Mouse (Mus musculus) intestine, embryonic 15.5 days (tissue): ENCODE measurements around the gene Asap3. TPM values are rescaled to one million over a fixed set of nuclear protein-coding genes. Genes with fewer than 3 reads are reported as not detected.

Experiments used
- ATAC-seq: fragments of 200-750 bp; cut with Nextera tagmentation; 2 replicates; pipeline ENCODE4 v1.8.0; 2017; ENCODE audit warnings: moderate TSS enrichment, moderate library complexity
- H3K27ac ChIP-seq: fragments of 300-500 bp; sonication (generic); 2 replicates; pipeline ENCODE4 v1.5.1; 2015; ENCODE audit warnings: mild to moderate bottlenecking, inconsistent platforms
- H3K27me3 ChIP-seq: fragments of 300-500 bp; sonication (generic); replicated peaks from 2 replicates; pipeline ENCODE4 v1.6.1; 2015; ENCODE audit warnings: inconsistent platforms
- H3K36me3 ChIP-seq: fragments of 300-500 bp; sonication (generic); 2 replicates; pipeline ENCODE4 v1.6.1; 2015; ENCODE audit warnings: inconsistent platforms
- H3K4me1 ChIP-seq: fragments of 300-500 bp; sonication (generic); replicated peaks from 2 replicates; pipeline ENCODE4 v1.6.1; 2015; ENCODE audit warnings: inconsistent platforms
- H3K4me2 ChIP-seq: fragments of 300-500 bp; sonication (generic); replicated peaks from 2 replicates; pipeline ENCODE4 v1.6.1; 2015; ENCODE audit warnings: mild to moderate bottlenecking, inconsistent platforms
- H3K4me3 ChIP-seq: fragments of 300-500 bp; sonication (generic); replicated peaks from 2 replicates; pipeline ENCODE4 v1.5.1; 2015; ENCODE audit warnings: inconsistent platforms
- H3K9ac ChIP-seq: fragments of 300-500 bp; sonication (generic); 2 replicates; pipeline ENCODE4 v1.6.1; 2015; ENCODE audit warnings: inconsistent platforms
- H3K9me3 ChIP-seq: fragments of 300-500 bp; sonication (generic); 2 replicates; pipeline ENCODE4 v1.6.1; 2016; ENCODE audit warnings: inconsistent platforms
- WGBS: fragments of 180-500 bp; shearing (Covaris S2); methylation state at CpG from one replicate; pipeline ENCODE4 v1.1.7; 2015; 5-methylcytosine and 5-hydroxymethylcytosine counted together
- polyA plus RNA-seq: library from polyadenylated mRNA; unstranded; fragments of >200 nt; fragmentation: Nextera tagmentation; extraction: Ambion mirVana; gene quantifications from 2 replicates; pipeline ENCODE4 v1.2.1, GENCODE M21; 2015

The Asap3 gene
- 4.6 and 5.4 TPM in 2 replicates for polyA plus RNA-seq

DNA sequence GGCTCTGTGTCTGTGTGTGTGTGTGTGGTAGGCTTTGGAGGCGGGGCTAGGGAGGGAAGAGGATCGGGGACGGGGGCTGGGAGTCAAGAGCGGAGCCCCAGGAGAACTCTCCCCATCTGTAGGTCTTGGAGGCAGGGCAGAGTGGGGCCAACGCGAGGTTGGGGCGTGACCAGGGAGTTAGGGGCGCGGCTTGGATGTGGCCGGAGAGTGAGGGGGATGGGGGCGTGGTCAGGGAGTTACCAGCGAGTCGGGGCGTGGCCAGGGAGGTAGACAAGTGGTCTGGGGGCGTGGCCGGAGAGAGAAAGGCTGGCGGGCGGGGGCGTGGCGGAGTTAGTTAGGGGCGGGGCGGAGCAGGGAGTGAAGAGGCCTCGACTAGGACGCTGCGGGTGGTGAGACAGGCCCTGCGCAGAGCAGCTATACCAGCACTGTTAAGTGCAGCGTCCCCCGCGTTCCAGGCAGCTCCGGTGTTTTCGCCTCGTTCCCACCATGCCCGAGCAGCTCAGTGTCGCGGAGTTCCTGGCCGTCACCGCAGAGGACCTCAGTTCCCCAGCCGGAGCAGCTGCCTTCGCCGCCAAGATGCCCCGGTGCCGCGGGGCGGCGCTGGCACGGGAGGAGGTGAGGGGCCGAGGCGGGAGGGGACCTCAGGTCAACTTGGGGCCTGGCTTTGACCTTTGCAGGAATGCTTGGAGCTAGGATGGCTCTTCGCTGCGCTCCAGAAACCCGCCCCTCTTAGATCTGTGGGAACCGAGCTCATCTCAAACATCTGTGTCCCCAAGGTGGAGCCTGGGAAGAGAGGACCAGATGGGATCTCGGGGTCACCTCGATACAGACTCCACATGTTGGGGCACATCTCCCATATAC, at the start of gene Asap3:
Gene Asap3 (plus strand): TSS at position 333 of the 861 bp plus-strand sequence.
- Histone ChIP-seq H3K9me3 (no peaks in the 10 kb centered on the region), H3K36me3 (no peaks in the 10 kb centered on the region), H3K4me2 (peak within 1 kb of the TSS; percentile 99), H3K4me1 (peaks cover 17% of the 10 kb centered on the region), H3K27me3 (no peaks in the 10 kb centered on the region), H3K9ac (peak within 1 kb of the TSS; percentile 66), H3K27ac (peak within 1 kb of the TSS; percentile 79), H3K4me3 (peak within 1 kb of the TSS; percentile 63)
- under 1% methylated on average over 54 of the region's 54 CpGs for whole genome bisulfite sequencing
- peak; percentile 95 for ATAC-seq

- Histone ChIP-seq H3K4me1 (peaks cover 7% of the 10 kb centered on the region; the same call in 1 of the 2 replicates), H3K4me2 (no peak overlapping the region), H3K27me3 (no peaks in the 10 kb centered on the region), H3K9ac (no peak overlapping the region), H3K27ac (no peak overlapping the region), H3K4me3 (no peak overlapping the region), H3K36me3 (no peaks in the 10 kb centered on the region), H3K9me3 (no peaks in the 10 kb centered on the region)
- no peak for ATAC-seq
- 74% methylated on average over 6 of the region's 6 CpGs for WGBS
These were observed 47.7 kb upstream of the Asap3 start for GRCm38 (mm10) chr4:136158498-136158897.

GRCm38 (mm10) chr4:136159802-136160397, 46.3 kb upstream of the Asap3 start:
- Histone ChIP-seq H3K9me3 (no peaks in the 10 kb centered on the region), H3K4me3 (no peak overlapping the region), H3K4me2 (no peak overlapping the region), H3K27me3 (no peaks in the 10 kb centered on the region), H3K9ac (no peak overlapping the region), H3K4me1 (peaks cover 7% of the 10 kb centered on the region; the same call in 1 of the 2 replicates), H3K36me3 (no peaks in the 10 kb centered on the region), H3K27ac (no peak overlapping the region)
- ATAC-seq, result peak; percentile 48
- WGBS, result 11% methylated on average over 5 of the region's 5 CpGs

- Histone ChIP-seq H3K27me3 (no peaks in the 10 kb centered on the region), H3K4me3 (no peak overlapping the region), H3K9me3 (no peaks in the 10 kb centered on the region), H3K36me3 (no peaks in the 10 kb centered on the region), H3K9ac (no peak overlapping the region), H3K27ac (no peak overlapping the region), H3K4me1 (peaks cover 7% of the 10 kb centered on the region; the same call in 1 of the 2 replicates), H3K4me2 (0 out of 2 replicates have a peak overlapping the region, but pooled peaks have one; percentile 2)
- under 1% methylated on average over 11 of the region's 11 CpGs for WGBS
- peak; percentile 86 for ATAC-seq
These were observed 42.7 kb upstream of the Asap3 start for GRCm38 (mm10) chr4:136163448-136163847.

DNA sequence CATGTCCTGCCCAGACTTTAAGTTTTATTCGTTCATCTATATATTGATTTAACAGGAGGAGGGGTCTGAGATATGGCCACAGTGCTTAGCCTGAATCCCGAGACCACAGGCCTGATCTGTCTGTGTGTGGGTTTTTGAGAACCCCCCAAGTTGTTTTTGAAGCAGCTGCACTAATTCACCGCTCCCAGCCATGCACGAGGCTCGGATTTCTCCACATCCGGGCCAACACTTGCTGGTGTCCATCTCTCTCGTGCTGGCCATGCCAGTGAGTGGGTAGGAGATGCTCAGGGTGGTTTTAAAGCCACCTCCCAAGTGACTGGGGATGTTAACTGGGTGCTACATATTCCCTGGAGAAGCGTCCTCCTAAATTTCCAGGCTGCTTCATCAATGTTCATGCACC, 41.2 kb upstream of the Asap3 start:
- Histone ChIP-seq H3K9ac (no peak overlapping the region), H3K4me3 (no peak overlapping the region), H3K36me3 (no peaks in the 10 kb centered on the region), H3K27ac (no peak overlapping the region), H3K4me2 (no peak overlapping the region), H3K9me3 (no peaks in the 10 kb centered on the region), H3K4me1 (peaks cover 3% of the 10 kb centered on the region; the same call in 1 of the 2 replicates), H3K27me3 (no peaks in the 10 kb centered on the region)
- no peak for ATAC-seq
- 80% methylated on average over 8 of the region's 8 CpGs for WGBS

DNA sequence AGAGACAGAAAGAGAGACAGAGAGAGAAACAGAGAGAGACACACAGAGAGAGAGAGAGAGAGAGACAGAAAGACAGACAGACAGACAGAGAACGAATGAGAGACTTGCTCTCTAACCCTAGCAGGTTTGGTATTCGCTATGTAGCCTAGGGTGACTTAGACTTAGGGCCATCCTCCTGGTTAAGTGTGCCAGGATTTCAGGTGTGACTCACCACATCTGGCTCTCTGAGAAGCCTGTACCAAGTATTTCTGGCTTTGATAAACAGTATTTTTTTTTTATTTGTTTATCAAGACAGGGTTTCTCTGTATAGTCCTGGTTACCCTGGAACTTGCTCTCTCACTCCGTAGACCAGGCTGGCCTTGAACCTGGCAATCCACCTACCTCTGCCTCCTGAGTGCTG, 38.5 kb upstream of the Asap3 start:
- H3K36me3 ChIP-seq, result no peaks in the 10 kb centered on the region
- no peak overlapping the region for H3K4me2 ChIP-seq
- no peaks in the 10 kb centered on the region for H3K9me3 ChIP-seq
- H3K27ac ChIP-seq, result no peak overlapping the region
- no peak overlapping the region for H3K9ac ChIP-seq
- 0 out of 2 replicates have a peak, but pooled peaks cover 6% of the 10 kb centered on the region for H3K4me1 ChIP-seq
- no peak overlapping the region for H3K4me3 ChIP-seq
- no peaks in the 10 kb centered on the region for H3K27me3 ChIP-seq
- 82% methylated on average over 3 of the region's 3 CpGs for WGBS
- no peak for ATAC-seq

DNA sequence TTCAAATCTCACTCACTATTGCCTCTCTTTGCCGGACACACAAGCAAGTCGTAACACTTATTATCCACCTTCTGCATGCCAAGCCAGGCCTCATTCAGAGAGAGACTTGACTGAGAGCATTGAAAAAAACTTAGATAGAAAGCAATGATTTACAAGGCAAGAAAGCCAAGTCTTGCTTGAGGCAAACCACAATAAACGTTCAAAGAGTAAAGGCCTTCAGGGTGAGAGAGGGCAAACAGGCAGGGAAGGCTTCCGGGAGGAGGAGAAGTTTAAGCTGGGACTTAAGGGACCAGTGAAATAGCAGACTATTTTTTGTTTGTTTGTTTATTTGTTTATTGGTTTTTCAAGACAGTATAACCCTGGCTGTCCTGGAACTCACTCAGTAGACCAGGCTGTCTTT, 35.8 kb upstream of the Asap3 start:
- Histone ChIP-seq H3K4me2 (no peak overlapping the region), H3K27ac (no peak overlapping the region), H3K4me1 (peaks cover 24% of the 10 kb centered on the region), H3K36me3 (no peaks in the 10 kb centered on the region), H3K27me3 (no peaks in the 10 kb centered on the region), H3K9ac (no peak overlapping the region), H3K9me3 (no peaks in the 10 kb centered on the region), H3K4me3 (no peak overlapping the region)
- no peak for ATAC-seq
- WGBS, result 74% methylated on average over 4 of the region's 4 CpGs

DNA sequence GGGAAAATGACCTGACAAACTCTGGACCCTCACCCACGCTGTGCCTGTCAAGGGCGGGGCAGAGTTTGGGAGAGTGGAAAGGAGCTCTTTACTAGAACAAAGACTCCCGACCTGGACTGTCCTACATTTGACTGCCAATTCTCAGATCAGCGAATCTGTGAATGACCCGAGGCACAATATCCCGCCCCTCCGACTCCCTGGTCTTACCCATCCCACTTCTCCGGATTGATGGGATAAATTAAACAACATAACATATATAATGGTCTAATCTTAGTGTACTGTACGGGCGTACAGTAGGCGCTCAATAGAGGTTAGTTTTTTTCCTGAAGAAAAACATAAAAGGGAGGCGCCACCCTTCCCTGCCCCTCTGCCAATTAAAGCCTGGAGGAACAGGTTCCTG, 34.7 kb upstream of the Asap3 start:
- H3K4me3 ChIP-seq, result peak overlapping the region; percentile 75

DNA sequence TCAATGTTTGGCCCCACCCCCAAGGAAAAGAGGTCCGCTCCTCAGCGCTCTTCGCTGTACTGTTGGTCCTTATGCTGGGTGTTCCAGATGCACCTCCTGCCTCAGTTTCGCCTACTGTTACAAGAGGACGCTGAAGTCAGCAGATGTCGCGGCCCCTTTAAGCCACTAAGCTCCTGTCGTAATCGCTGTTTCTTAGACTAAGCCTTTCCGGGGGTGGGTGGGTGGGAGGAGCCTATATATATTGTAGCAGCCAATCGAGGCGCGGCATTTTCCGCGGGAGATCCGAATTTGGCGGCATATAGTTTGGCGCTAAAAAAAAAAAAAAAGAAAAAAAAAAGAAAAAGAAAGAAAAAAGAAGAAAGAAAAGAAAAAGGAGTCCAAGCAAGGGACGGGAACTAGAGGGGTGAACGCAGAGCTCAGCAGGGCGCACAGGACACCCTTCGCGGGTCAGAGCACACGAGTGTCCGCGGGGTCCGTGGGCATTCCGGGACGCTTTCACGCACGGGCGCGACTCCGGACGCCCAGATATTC, 34.1 kb upstream of the Asap3 start, which contains the start of gene E2f2:
Gene E2f2 (plus strand): TSS at position 384 of the 531 bp plus-strand sequence.
- ATAC-seq, result peak; percentile 63
- H3K4me2 ChIP-seq, result peak within 1 kb of the TSS; percentile 97
- H3K9ac ChIP-seq, result peak within 1 kb of the TSS; percentile 65
- H3K27me3 ChIP-seq, result no peaks in the 10 kb centered on the region
- under 1% methylated on average over 35 of the region's 35 CpGs for WGBS
- peak within 1 kb of the TSS; percentile 75 for H3K4me3 ChIP-seq
- peak within 1 kb of the TSS; percentile 72 for H3K27ac ChIP-seq
- H3K9me3 ChIP-seq, result no peaks in the 10 kb centered on the region
- peaks cover 40% of the 10 kb centered on the region for H3K4me1 ChIP-seq
- H3K36me3 ChIP-seq, result no peaks in the 10 kb centered on the region

More for the DNA sequence above, 34.7 kb upstream of the Asap3 start:
- Histone ChIP-seq H3K9me3 (no peaks in the 10 kb centered on the region), H3K4me1 (peaks cover 34% of the 10 kb centered on the region), H3K4me2 (peak overlapping the region; percentile 97), H3K36me3 (no peaks in the 10 kb centered on the region), H3K9ac (peak overlapping the region; percentile 60; the same call in 1 of the 2 replicates), H3K27me3 (no peaks in the 10 kb centered on the region), H3K27ac (no peak overlapping the region)
- WGBS, result 38% methylated on average over 12 of the region's 12 CpGs
- ATAC-seq, result 0 out of 2 replicates have a peak, but pooled peaks have one; percentile 7

DNA sequence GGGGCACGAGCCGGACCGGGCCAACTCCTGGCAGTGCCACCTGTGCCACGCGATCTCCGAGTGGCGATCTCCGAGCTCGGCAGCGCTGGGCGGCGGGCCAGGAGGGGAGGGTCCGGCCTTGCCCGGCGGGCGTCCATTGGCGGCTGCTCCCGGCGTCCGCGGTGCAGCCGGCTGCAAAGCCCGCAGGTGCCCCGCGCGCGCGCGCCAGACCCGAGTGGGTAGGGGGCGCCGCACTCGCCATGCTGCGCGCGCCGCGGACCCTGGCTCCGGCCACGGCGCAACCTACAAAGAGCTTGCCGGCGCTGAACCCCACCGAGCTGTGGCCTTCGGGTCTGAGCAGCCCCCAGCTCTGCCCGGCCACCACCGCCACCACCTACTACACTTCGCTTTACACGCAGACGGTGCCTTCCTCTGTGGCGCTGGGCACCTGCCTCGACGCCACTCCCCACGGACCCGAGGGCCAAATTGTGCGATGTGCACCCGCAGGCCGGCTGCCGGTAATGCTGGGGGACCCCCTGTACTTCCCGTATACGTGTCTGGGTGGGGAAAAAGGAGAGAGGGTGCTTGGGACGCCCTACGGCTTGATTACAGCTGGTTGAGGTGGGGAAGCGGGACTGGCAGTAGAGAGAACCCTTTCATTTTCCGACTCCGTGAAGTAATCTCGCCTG, 33.5 kb upstream of the Asap3 start:
- peak overlapping the region; percentile 97 for H3K4me2 ChIP-seq
- under 1% methylated on average over 65 of the region's 67 CpGs for WGBS
- ATAC-seq, result peak; percentile 19

GRCm38 (mm10) chr4:136173210-136173715, 32.9 kb upstream of the Asap3 start:
- Histone ChIP-seq H3K4me3 (peak overlapping the region; percentile 75), H3K36me3 (no peaks in the 10 kb centered on the region), H3K4me1 (peaks cover 52% of the 10 kb centered on the region), H3K9me3 (no peaks in the 10 kb centered on the region), H3K27me3 (no peaks in the 10 kb centered on the region), H3K9ac (peak overlapping the region; percentile 65), H3K27ac (peak overlapping the region; percentile 72), H3K4me2 (peak overlapping the region; percentile 97)
- 6% methylated on average over 14 of the region's 14 CpGs for WGBS
- no peak for ATAC-seq

More for the DNA sequence above, 33.5 kb upstream of the Asap3 start:
- Histone ChIP-seq H3K27ac (peak overlapping the region; percentile 72), H3K36me3 (no peaks in the 10 kb centered on the region), H3K27me3 (no peaks in the 10 kb centered on the region), H3K4me3 (peak overlapping the region; percentile 75), H3K9ac (peak overlapping the region; percentile 65), H3K9me3 (no peaks in the 10 kb centered on the region), H3K4me1 (peaks cover 46% of the 10 kb centered on the region)
